Mouse (Mus musculus): ENCODE data around the gene Pkm. TPM values are rescaled to one million over a fixed set of nuclear protein-coding genes. Genes with fewer than 3 reads are reported as not detected.

Gene Pkm
- 1,587 and 1,755 TPM in 2 replicates for polyA plus RNA-seq (2015; fragmentation: Nextera tagmentation; extraction: Ambion mirVana)

GRCm38 (mm10) chr9:59655958-59656634 is at the start of gene Pkm:
Gene Pkm, plus strand, starts transcription at chr9:59656368.
- Histone ChIP-seq H3K4me3 (peak within 1 kb of the TSS; percentile 87), H3K36me3 (ENCODE audit: poor library complexity, severe bottlenecking) (peaks cover 29% of the 10 kb centered on the region), H3K9ac (peak within 1 kb of the TSS; percentile 91), H3K27ac (peak within 1 kb of the TSS; percentile 97), H3K4me1 (peaks cover 41% of the 10 kb centered on the region), H3K9me3 (replicated peaks) (no peaks in the 10 kb centered on the region), H3K27me3 (no peaks in the 10 kb centered on the region), H3K4me2 (peak within 1 kb of the TSS; percentile 90)
- WGBS: under 1% methylated on average over 46 of the region's 46 CpGs
- ATAC-seq: peak; percentile 87

GRCm38 (mm10) chr9:59610950-59611349 is 45.2 kb upstream of the Pkm start:
- Histone ChIP-seq H3K27me3 (no peaks in the 10 kb centered on the region), H3K36me3 (ENCODE audit: poor library complexity, severe bottlenecking) (no peaks in the 10 kb centered on the region), H3K4me2 (no peak overlapping the region), H3K9ac (no peak overlapping the region), H3K4me1 (no peaks in the 10 kb centered on the region), H3K27ac (no peak overlapping the region), H3K4me3 (no peak overlapping the region), H3K9me3 (replicated peaks) (no peaks in the 10 kb centered on the region)
- ATAC-seq: no peak
- WGBS: 90% methylated on average over 2 of the region's 2 CpGs

DNA sequence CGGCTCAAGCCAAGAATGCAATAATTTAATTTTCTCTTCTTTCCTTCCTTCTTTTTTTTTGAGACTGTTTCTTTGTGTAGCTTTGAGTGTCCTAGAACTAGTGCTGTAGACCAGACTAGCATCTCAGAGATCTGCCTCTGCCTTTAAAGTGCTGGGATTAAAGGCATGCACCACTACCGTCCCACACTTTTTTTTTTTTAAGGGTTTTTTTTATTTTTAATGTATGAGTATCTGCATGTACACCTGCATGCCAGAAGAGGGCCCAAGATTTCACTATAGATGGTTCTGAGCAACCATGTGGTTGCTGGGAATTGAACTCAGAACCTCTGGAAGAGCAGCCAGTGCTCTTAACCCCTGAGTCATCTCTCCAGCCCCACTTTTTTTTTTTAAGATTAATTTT is 40.4 kb upstream of the Pkm start:
- H3K27ac ChIP-seq: no peak overlapping the region
- no peaks in the 10 kb centered on the region for H3K27me3 ChIP-seq
- H3K9me3 ChIP-seq (replicated peaks): no peaks in the 10 kb centered on the region
- 84% methylated on average over 2 of the region's 2 CpGs for WGBS
- no peak for ATAC-seq
- peaks cover 27% of the 10 kb centered on the region for H3K4me1 ChIP-seq
- H3K9ac ChIP-seq: no peak overlapping the region
- H3K4me2 ChIP-seq: no peak overlapping the region
- H3K4me3 ChIP-seq: no peak overlapping the region
- H3K36me3 ChIP-seq (ENCODE audit: poor library complexity, severe bottlenecking): no peaks in the 10 kb centered on the region

DNA sequence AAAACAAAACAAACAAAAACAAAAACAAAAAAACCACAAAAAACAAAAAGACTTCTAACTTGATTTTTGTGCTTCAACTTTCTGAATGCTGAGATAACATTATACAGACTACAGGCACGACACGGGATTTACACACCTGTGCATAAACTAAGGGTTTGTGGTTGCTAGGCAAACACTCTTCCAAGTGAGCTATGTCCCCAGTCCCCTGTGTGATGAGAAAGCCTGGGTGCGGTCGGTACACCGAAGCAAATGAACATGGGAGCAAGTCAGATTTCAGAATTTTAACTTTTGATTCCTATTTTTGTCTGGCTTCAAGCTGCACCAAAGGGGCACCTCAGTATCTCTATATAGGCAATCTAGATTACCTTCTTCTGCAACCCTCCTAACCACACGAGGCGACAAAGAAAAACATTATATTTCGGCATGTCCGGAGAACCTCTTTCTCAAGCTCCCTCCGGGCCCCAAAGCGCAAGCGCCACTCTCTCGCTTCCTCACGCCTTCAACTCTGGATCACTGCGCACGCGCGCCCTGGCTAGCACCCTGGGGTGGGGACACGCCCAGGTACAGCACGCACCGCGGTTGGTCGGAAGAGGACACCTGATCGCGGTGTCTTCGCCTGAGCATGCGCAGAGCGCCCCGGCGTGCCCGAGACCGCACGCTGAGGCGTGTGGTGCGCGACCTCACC is 39.4 kb upstream of the Pkm start, which contains the start of gene Parp6:
Gene Parp6, plus strand, starts transcription at position 663 of the 685 bp plus-strand sequence.
- ATAC-seq: peak; percentile 97
- 1% methylated on average over 36 of the region's 36 CpGs for WGBS
- Histone ChIP-seq H3K4me3 (peak within 1 kb of the TSS; percentile 96), H3K27ac (peak within 1 kb of the TSS; percentile 92), H3K4me2 (peak within 1 kb of the TSS; percentile 74), H3K27me3 (no peaks in the 10 kb centered on the region), H3K4me1 (peaks cover 27% of the 10 kb centered on the region), H3K36me3 (ENCODE audit: poor library complexity, severe bottlenecking) (no peaks in the 10 kb centered on the region), H3K9ac (peak within 1 kb of the TSS; percentile 96), H3K9me3 (replicated peaks) (no peaks in the 10 kb centered on the region)

- Histone ChIP-seq H3K9ac (peak overlapping the region; percentile 96), H3K27me3 (no peaks in the 10 kb centered on the region), H3K9me3 (replicated peaks) (no peaks in the 10 kb centered on the region), H3K27ac (peak overlapping the region; percentile 92), H3K4me3 (peak overlapping the region; percentile 96), H3K4me2 (peak overlapping the region; percentile 74), H3K36me3 (ENCODE audit: poor library complexity, severe bottlenecking) (peaks cover 5% of the 10 kb centered on the region), H3K4me1 (peaks cover 27% of the 10 kb centered on the region)
- peak; percentile 93 for ATAC-seq
- WGBS: under 1% methylated on average over 55 of the region's 58 CpGs
Observed at GRCm38 (mm10) chr9:59617307-59617973, 38.7 kb upstream of the Pkm start.

GRCm38 (mm10) chr9:59638372-59638771 is 17.8 kb upstream of the Pkm start:
- Histone ChIP-seq H3K9ac (no peak overlapping the region), H3K4me3 (no peak overlapping the region), H3K27me3 (no peaks in the 10 kb centered on the region), H3K36me3 (ENCODE audit: poor library complexity, severe bottlenecking) (peaks cover 80% of the 10 kb centered on the region), H3K27ac (no peak overlapping the region), H3K4me1 (no peaks in the 10 kb centered on the region), H3K4me2 (no peak overlapping the region), H3K9me3 (replicated peaks) (no peaks in the 10 kb centered on the region)
- ATAC-seq: no peak
- 100% methylated on average over 1 of the region's 1 CpGs for WGBS

GRCm38 (mm10) chr9:59639936-59640335 is 16.2 kb upstream of the Pkm start:
- Histone ChIP-seq H3K27ac (no peak overlapping the region), H3K9me3 (replicated peaks) (no peaks in the 10 kb centered on the region), H3K27me3 (no peaks in the 10 kb centered on the region), H3K4me1 (no peaks in the 10 kb centered on the region), H3K9ac (no peak overlapping the region), H3K4me3 (no peak overlapping the region), H3K4me2 (no peak overlapping the region), H3K36me3 (ENCODE audit: poor library complexity, severe bottlenecking) (peaks cover 78% of the 10 kb centered on the region)
- WGBS: 88% methylated on average over 4 of the region's 4 CpGs
- no peak for ATAC-seq

GRCm38 (mm10) chr9:59641320-59641719 is 14.8 kb upstream of the Pkm start:
- no peak for ATAC-seq
- 91% methylated on average over 2 of the region's 2 CpGs for WGBS
- no peaks in the 10 kb centered on the region for H3K27me3 ChIP-seq
- H3K36me3 ChIP-seq (ENCODE audit: poor library complexity, severe bottlenecking): peaks cover 76% of the 10 kb centered on the region
- no peak overlapping the region for H3K9ac ChIP-seq
- H3K27ac ChIP-seq: no peak overlapping the region
- no peak overlapping the region for H3K4me2 ChIP-seq
- H3K4me3 ChIP-seq: no peak overlapping the region
- H3K4me1 ChIP-seq: no peaks in the 10 kb centered on the region
- no peaks in the 10 kb centered on the region for H3K9me3 ChIP-seq (replicated peaks)

DNA sequence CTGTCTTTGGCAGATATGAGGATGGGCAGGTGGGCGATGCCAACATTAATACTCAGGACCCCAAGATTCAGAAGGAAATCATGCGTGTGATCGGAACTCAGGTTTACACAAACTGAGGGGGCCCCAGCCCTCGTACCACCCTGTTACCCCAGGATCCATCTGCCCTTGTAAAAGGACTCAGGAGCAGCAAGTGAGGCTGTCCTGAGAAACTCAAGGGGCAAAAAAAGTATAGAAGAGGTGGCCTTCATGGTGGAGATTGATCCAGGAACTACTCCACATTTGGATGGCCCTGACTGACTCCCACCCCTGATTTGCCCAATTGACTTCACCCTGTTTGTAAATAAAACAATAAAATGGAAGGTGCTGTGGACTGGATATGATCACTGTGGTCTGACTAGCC is 6.3 kb upstream of the Pkm start:
- no peak overlapping the region for H3K4me3 ChIP-seq
- H3K27ac ChIP-seq: no peak overlapping the region
- H3K36me3 ChIP-seq (ENCODE audit: poor library complexity, severe bottlenecking): peaks cover 64% of the 10 kb centered on the region
- no peaks in the 10 kb centered on the region for H3K4me1 ChIP-seq
- ATAC-seq: no peak
- H3K9ac ChIP-seq: no peak overlapping the region
- no peaks in the 10 kb centered on the region for H3K27me3 ChIP-seq
- H3K9me3 ChIP-seq (replicated peaks): no peaks in the 10 kb centered on the region
- WGBS: 98% methylated on average over 4 of the region's 4 CpGs
- no peak overlapping the region for H3K4me2 ChIP-seq

- Histone ChIP-seq H3K4me1 (peaks cover 13% of the 10 kb centered on the region), H3K9ac (no peak overlapping the region), H3K9me3 (replicated peaks) (no peaks in the 10 kb centered on the region), H3K27me3 (no peaks in the 10 kb centered on the region), H3K4me2 (no peak overlapping the region), H3K27ac (no peak overlapping the region), H3K4me3 (no peak overlapping the region), H3K36me3 (ENCODE audit: poor library complexity, severe bottlenecking) (peaks cover 39% of the 10 kb centered on the region)
- ATAC-seq: no peak
- WGBS: 40% methylated on average over 3 of the region's 3 CpGs
Observed at GRCm38 (mm10) chr9:59653371-59653770, 2.8 kb upstream of the Pkm start.

DNA sequence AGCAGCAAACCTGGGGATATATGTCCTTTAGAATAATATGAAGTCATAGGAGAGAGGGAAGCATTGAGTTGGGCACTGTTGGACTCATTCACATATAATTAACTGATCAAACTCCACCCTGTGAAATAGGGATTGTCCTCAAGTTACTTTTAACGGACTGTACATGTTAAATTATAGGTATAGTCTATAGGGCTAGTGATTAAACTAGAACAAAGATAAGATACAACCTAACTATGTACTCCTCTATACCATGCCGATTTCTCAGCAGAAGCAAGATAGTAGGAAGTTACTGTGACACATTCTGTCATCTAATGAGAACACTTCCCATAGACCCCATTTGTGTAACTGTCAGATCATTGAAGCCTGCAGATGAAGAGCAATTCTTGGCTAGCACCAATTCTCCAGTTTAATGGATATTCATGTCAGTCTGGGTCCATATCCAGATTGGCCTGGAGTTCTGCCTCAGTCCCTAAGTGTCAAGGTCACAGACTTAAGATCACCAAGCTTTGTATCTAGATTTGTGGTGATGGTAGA is 1.7 kb upstream of the Pkm start:
- no peak overlapping the region for H3K9ac ChIP-seq

More for the DNA sequence above, 1.7 kb upstream of the Pkm start:
- no peak for ATAC-seq
- H3K4me3 ChIP-seq: no peak overlapping the region
- H3K4me2 ChIP-seq: no peak overlapping the region
- peaks cover 29% of the 10 kb centered on the region for H3K36me3 ChIP-seq (ENCODE audit: poor library complexity, severe bottlenecking)
- H3K27me3 ChIP-seq: no peaks in the 10 kb centered on the region
- peaks cover 25% of the 10 kb centered on the region for H3K4me1 ChIP-seq
- H3K9me3 ChIP-seq (replicated peaks): no peaks in the 10 kb centered on the region
- H3K27ac ChIP-seq: no peak overlapping the region
- 84% methylated on average over 2 of the region's 2 CpGs for whole genome bisulfite sequencing
